Mouse (Mus musculus): Measurements from ENCODE around the gene Cfap43. TPM values are rescaled to one million over a fixed set of nuclear protein-coding genes. Genes with fewer than 3 reads are reported as not detected.

The Cfap43 gene
- total RNA-seq, 2 experiments from 2014 or later: 0.81 TPM; not detected in 1

- intact Hi-C loops (cut with DNase I): loop anchor here (2.0 to 5.0 kb wide), 2 partner anchors 150 to 224 kb away; no protein-coding TSS in a partner anchor
- DNase-seq: peak; percentile 99 to 100
These were observed 187.8 kb downstream of the Cfap43 start, which contains the start of gene Sfr1 for GRCm38 (mm10) chr19:47731071-47731881. TSS of gene Sfr1 (plus strand) at chr19:47731682.

GRCm38 (mm10) chr19:47730691-47731070 lies 188.4 kb downstream of the Cfap43 start:
- peak; percentile 65 to 66 for DNase-seq
- intact Hi-C loops (cut with DNase I): loop anchor here (2.0 to 5.0 kb wide), 2 partner anchors 150 to 223 kb away; no protein-coding TSS in a partner anchor

- intact Hi-C loops (cut with DNase I): no loop called here
- no peak for DNase-seq
These were observed 193.4 kb downstream of the Cfap43 start for GRCm38 (mm10) chr19:47725643-47726140.

DNA sequence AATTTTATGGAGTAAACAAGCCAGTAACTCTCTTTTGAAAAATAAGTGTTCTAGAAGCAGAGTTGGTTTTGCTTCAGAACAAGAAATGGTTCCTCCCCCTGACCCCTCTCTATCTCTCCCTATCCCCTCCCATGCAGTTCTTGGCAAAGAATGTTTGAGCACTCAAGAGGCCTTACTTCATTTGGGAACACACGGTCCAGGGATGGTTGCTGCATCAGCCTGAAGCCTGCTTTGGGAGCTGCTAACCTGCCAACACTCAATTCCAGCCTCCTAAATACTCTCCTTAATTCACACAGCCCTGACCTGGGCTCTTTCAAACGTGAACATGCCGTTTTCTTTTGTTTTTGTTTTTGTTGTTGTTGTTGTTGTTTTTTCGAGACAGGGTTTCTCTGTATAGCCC lies 194.2 kb downstream of the Cfap43 start:
- intact Hi-C loops (cut with DNase I): no loop called here

DNA sequence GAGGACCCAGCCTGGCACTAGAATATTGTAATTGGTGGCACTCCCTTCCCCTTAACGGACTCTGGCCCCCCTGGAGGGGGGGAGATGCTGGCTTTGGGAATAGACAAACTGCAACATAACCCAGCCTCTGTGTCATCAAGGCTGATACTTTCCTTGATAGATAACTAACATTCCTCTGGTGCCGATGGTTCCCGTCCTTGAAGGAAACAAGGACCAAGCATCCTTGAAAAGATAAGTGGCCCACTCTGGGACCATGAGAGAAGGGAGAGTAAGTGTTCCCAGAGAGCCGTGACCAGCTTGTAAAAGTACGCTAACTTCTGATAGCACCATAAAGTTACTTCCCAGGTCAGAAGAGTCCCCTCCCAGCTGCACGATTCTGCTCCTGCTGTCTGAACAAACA lies 196.6 kb downstream of the Cfap43 start:
- intact Hi-C loops (cut with DNase I): no loop called here
- DNase-seq: no peak

More for the DNA sequence above, 194.2 kb downstream of the Cfap43 start:
- DNase-seq: no peak

GRCm38 (mm10) chr19:47719147-47719546 lies 199.9 kb downstream of the Cfap43 start:
- intact Hi-C loops (cut with DNase I): no loop called here
- DNase-seq: no peak

DNA sequence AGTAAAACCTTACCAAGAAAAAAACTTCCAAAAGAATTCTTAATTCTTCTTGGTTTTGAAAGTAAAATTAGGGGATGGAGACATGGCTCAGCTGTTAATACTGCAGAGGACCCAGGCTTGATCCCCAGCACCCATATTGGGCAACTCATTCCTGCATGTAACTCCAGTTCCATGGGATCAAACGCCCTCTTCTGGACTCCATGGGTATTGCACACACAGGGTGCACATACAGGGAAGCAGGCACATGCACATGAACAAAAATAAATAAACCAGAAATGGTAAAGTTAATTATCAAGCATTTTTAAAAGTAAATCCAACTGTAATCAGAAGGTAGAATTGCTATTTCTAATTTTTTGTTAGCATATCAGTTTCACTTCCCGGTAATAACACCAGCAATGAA lies 202.9 kb downstream of the Cfap43 start:
- DNase-seq: no peak
- intact Hi-C loops (cut with DNase I): no loop called here

DNA sequence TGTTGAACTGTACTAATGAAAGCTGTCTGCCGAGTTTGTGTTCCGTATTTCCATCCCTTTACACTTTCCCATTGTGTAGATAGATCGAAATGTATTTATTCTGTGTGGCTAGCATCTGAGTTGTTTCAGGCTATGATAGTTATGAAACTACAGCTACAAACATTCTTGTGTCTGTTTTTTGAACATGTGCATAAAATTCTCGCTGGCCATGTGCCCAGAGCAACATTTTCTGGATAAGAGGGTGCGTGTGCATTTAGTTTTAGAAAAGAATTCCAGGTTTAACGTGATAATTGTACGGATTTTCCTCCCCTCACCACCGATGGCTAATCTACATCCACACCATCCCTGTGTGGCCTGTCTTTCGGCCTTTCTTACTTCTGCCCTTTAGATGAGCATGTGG lies 205.6 kb downstream of the Cfap43 start:
- intact Hi-C loops (cut with DNase I): no loop called here
- DNase-seq: no peak

GRCm38 (mm10) chr19:47710376-47710775 lies 208.7 kb downstream of the Cfap43 start:
- intact Hi-C loops (cut with DNase I): no loop called here
- no peak for DNase-seq

- no peak for DNase-seq
- intact Hi-C loops (cut with DNase I): no loop called here
These were observed 213.2 kb downstream of the Cfap43 start for GRCm38 (mm10) chr19:47705772-47706309.

DNA sequence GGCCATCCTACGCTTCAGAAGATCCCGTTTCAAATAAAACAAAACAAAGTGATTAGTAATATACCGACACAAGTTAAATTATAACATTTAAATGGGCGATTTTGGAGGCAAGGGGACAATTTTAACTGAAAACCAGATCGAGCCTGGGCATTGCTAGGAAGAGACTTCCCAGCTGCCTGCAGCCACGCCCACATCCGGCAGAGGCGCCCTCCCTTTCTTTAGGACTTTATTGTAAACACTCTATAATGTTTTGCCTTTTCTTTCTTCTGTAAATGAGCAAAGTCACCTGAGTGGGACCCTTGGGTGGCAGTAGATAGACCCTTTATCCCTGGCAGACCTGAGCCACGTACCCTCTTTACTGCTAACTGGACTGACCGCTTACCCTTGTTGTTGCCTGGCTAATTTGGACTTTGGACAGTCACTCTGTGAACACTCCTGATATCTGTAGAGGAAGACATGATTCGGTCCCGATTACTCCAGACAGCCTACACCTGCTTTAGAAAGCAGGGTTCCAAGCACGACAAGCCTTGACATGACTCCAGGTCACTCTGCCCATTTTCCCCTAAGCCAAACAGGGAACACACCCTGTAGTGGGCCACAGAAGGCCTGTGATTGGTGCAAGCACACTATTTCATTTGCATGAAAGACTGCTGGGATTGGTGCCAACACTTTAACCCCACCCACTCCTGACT lies 213.9 kb downstream of the Cfap43 start:
- DNase-seq: no peak
- intact Hi-C loops (cut with DNase I): no loop called here

DNA sequence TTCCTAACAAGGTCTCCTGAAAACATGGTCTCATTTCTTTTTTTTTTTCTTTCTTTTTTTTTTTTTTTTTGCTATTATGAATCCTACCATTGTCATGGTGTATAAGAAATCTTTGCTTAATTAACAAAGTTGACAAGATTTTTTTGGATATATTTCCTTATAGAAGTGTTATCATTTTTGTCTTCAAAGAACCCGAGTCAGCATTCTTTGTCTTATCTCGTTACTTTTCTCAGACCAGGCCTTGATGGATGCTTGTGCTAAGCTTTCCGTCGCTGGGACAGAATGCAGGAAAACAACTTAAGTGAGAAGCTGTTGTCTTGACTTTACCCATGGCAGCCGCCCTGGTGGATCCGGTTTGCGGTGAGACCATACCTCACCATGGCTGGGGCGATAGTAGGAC lies 218.6 kb downstream of the Cfap43 start:
- intact Hi-C loops (cut with DNase I): no loop called here
- no peak for DNase-seq

GRCm38 (mm10) chr19:47699743-47700142 lies 219.3 kb downstream of the Cfap43 start:
- DNase-seq: no peak
- intact Hi-C loops (cut with DNase I): no loop called here

DNA sequence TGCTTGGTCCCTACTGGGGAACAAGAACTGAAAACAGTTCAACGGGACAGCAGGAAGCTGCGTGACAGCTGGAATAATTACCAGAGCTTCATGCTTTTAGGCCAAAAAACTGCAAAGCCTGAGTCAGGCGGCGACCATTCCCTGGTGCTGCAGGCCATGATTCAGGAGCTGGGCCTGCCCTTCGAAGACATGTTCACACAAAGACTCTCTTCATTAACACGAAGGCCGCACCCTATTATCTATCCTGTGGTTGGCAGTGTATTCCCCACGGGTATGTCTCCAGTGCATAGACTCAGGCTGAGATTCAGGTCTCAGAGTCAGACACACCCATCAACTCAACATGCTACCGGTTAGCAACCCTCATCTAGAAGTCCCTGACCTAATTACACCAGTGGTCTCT lies 220.8 kb downstream of the Cfap43 start:
- peak in 1 of 2 experiments; percentile 7 for DNase-seq

GRCm38 (mm10) chr19:47697067-47697466 lies 222.0 kb downstream of the Cfap43 start:
- intact Hi-C loops (cut with DNase I): no loop called here
- no peak for DNase-seq

More for the DNA sequence above, 220.8 kb downstream of the Cfap43 start:
- intact Hi-C loops (cut with DNase I): no loop called here

DNA sequence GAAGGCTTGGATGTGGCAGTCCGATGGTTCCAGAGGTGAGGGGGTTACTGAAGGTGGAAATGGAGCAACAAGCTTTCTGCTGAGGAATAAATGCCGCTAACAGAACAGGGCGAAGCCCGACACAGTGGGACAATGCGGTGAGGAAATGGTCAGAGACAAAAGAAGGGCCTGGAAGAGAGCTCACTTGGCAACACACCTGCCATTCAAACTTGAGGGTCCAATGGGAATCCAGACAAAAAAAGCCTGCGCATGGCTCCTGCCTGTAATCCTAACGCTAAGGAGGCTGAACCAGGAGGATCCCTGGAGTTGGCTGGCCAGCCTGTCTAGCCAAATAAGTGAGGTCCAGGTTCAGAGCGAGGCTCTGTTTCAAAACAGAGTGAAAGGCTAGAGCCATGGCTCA lies 222.7 kb downstream of the Cfap43 start:
- no peak for DNase-seq
- intact Hi-C loops (cut with DNase I): no loop called here

GRCm38 (mm10) chr19:47695725-47696124 lies 223.4 kb downstream of the Cfap43 start:
- DNase-seq: no peak
- intact Hi-C loops (cut with DNase I): no loop called here

- intact Hi-C loops (cut with DNase I): no loop called here
- DNase-seq: no peak
These were observed 227.1 kb downstream of the Cfap43 start, which contains the start of gene Col17a1 for GRCm38 (mm10) chr19:47691994-47692393. TSS of gene Col17a1 (minus strand) at chr19:47692094.

DNA sequence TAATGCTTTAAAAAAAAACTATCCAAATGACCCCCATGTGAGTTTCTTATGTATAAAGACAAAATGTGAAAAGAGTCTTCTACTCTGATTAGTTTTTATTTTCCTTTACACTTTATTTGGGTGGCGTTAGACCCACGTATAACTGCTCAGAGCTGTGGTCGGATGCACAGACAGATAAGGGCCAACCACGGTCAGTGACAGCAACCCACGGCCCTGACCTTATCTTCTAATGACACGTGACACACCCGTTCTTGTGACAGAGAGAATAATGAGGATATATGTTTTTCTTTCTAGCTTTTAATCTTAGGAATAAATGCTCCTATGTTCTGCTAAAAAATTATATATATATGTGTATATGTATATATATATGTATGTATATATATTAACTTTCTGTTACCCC lies 229.5 kb downstream of the Cfap43 start:
- DNase-seq: no peak
- intact Hi-C loops (cut with DNase I): no loop called here
